Mouse (Mus musculus): ENCODE data around the gene Erap1. TPM values are rescaled to one million over a fixed set of nuclear protein-coding genes. Genes with fewer than 3 reads are reported as not detected.

Erap1 gene
- total RNA-seq, 2 experiments from 2014 or later: 22.6 to 38.8 TPM

Other genes starting within 250 kb of the Erap1 start
- gene Zfp72, start 248.7 kb upstream of the Erap1 start, total RNA-seq (2014; fragmentation: Nextera tagmentation): 1.0 and 2.0 TPM in 2 replicates
- gene Zfp72, start 248.7 kb upstream of the Erap1 start, total RNA-seq (2017): 1.6 and 7.2 TPM in 2 replicates
- 33.0 and 41.4 TPM in 2 replicates for gene Ftl1-ps1, start 239.9 kb upstream of the Erap1 start, total RNA-seq (2014; fragmentation: Nextera tagmentation)
- 13.7 and 17.1 TPM in 2 replicates for gene Ftl1-ps1, start 239.9 kb upstream of the Erap1 start, total RNA-seq (2017)
- 10.5 and 15.8 TPM in 2 replicates for gene Zfp825, start 145.6 kb upstream of the Erap1 start, total RNA-seq (2014; fragmentation: Nextera tagmentation)
- 3.4 and 15.7 TPM in 2 replicates for gene Zfp825, start 145.6 kb upstream of the Erap1 start, total RNA-seq (2017)
- 47.0 and 92.0 TPM in 2 replicates for gene Cast, start 169.2 kb downstream of the Erap1 start, total RNA-seq (2014; fragmentation: Nextera tagmentation)
- gene Cast, start 169.2 kb downstream of the Erap1 start, total RNA-seq (2017): 72.0 and 75.3 TPM in 2 replicates

Measured in megakaryocyte-erythroid progenitor cell, adult 5-6 weeks (primary cell).